Mouse (Mus musculus): ENCODE results near the gene Cacna1e.

Gene Cacna1e

DNA sequence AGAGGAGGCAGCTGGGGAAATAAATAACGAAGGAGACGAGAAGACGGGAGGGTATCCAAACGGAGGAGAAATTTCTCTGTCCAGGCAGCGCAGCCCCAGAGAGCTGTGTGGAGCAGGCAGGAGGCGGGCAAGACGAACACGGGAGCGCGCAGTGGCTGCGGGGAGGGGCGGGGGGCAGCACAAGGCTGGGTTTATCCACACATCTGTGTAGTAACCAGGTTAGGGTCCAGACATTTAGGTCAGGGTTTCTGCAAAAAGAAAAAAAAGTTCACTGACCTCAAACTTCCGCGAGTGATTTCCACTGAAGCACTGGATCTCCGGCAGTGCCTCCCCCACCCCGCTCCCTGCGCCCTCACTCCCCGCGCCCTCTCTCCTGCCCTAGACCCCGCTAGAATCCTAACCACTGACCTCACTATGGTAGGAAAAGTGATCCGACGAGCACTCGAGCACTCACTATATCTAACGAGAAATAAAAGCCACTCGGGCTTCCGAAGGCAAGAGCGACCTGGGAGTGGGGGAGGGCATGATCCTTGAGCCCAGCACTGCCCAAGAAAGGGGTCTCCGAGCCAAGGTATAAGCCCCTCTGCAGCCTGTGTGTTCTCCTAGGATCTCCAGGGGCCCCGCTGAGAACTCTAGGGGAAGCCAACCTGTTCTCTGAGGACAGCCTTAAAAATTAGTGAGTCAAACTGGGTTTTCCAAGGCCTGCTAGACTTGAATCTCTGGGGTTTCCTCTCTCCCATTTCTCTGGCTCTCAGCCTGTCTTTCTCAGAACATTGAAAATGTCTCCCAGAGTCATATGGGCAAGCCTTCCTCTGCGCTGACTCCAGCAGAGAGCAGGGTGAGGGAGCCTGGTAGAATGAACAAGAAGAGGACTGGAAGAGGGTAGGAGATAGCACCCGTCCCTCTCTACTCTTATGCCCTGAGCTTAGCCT, at the start of gene Cacna1e:
Gene Cacna1e, minus strand, starts transcription at position 227 of the 932 bp plus-strand sequence.
- DNase-seq (ENCODE audit: low spot score in 2 of 2): no peak

DNA sequence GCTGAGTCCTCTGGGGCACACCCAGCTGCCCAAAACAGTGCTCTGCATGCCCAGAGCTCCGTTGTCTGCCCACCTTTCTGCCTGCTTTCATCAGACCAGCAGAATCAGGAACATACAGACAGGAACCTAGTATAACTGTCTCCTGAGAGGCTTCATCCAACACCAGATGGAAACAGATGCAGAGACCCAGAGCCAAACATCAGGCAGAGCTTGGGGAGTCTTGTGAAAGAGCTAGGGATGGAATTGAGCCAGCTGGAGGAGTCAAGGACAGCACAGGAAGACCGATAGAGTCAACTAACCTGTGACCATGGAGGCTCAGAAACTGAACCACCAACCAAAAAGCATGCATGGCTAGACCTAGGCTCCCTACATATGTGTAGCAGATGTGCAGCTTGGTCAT, 34.1 kb upstream of the Cacna1e start:
- no peak for DNase-seq (ENCODE audit: low spot score in 2 of 2)

- DNase-seq (ENCODE audit: low spot score in 2 of 2): peak; percentile 47 to 48
Observed at GRCm38 (mm10) chr1:154917438-154917837, 33.1 kb upstream of the Cacna1e start.

DNA sequence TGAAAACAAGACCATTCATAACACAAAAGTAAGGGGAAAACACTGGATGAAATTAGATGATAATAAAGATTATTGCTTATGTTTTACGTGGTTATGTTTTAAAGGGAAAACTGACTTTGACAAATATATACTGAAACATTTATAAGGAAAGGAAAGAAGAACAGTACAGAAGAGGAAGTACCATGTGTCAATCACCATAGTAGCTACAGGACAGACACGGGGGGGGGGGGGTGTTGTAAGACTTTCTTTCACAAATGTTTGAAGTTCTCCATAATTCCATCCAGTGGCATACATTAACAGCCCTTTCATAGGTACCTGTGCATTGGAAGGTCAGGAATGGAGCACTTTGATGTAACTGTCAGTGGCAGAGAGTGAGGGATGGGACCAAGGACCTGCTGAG, 25.3 kb upstream of the Cacna1e start:
- no peak for DNase-seq (ENCODE audit: low spot score in 2 of 2)

GRCm38 (mm10) chr1:154897390-154897789, 13.1 kb upstream of the Cacna1e start:
- no peak for DNase-seq (ENCODE audit: low spot score in 2 of 2)

DNA sequence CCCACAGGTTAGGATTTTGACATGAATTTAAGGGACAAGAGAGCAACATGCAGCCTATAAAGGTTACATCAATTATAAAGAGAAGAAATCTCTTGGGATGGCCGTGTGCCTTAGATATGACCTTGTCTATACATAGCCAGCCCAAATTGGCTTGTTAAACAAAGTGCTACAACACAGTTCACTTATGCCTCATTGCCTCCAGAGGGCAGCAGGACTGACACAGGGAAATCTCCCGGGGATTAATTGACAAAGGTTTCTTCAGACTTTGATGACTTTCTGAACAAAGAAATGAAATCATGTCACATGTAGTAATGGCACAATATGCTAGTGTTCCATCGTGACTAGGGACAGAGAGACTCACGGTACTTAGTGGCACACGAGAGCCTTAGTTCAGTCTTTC, 5.9 kb upstream of the Cacna1e start:
- DNase-seq (ENCODE audit: low spot score in 2 of 2): no peak

- no peak for DNase-seq (ENCODE audit: low spot score in 2 of 2)
Observed at GRCm38 (mm10) chr1:154888495-154888894, 4.2 kb upstream of the Cacna1e start.

DNA sequence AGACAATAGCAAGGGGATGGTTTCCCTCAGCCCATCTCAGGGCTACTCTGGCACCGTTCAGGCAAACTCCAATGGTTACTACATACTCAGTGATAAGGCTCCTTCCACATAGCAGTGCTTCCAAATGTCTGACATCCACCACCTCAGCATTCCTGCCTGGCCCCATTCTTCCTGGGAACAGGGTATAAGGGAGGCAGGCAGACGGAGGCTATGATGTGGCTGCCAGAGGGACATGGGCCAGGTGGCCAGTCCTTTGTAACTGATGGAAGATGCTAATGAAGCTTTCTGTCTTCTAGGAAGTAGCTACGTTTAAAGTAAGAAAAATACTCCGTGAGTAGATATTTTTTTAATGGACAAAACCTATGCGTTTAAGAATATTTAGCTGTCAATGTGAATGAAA, 3.7 kb upstream of the Cacna1e start:
- no peak for DNase-seq (ENCODE audit: low spot score in 2 of 2)

DNA sequence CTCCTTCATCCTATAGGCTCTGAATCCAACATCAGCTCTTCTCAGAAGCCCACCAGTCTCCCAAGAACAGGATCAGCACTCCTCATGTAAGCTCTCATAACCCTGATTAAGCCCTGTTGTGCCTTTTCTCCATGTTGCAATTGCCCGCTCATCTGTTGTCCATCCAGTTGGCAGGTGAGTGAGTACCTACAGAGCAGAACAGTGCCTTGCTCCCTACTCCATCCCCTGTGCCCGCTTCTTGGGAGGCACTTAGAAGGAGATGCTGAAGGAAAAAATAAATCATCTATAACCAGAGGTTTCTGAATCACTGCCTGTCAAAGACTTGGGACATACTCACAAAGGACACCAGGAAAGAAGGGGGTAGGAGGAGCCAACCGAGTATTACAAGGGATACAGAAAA, 3.2 kb upstream of the Cacna1e start:
- DNase-seq (ENCODE audit: low spot score in 2 of 2): no peak

GRCm38 (mm10) chr1:154886611-154887010, 2.3 kb upstream of the Cacna1e start:
- DNase-seq (ENCODE audit: low spot score in 2 of 2): no peak

- no peak for DNase-seq (ENCODE audit: low spot score in 2 of 2)
Observed at GRCm38 (mm10) chr1:154885207-154885548, 877 bp upstream of the Cacna1e start.

GRCm38 (mm10) chr1:154883596-154884191, 607 bp downstream of the Cacna1e start:
- DNase-seq (ENCODE audit: low spot score in 2 of 2): no peak

GRCm38 (mm10) chr1:154865981-154866380, 18.3 kb downstream of the Cacna1e start:
- DNase-seq (ENCODE audit: low spot score in 2 of 2): peak; percentile 62 to 63

- no peak for DNase-seq (ENCODE audit: low spot score in 2 of 2)
Observed at GRCm38 (mm10) chr1:154861416-154861815, 22.9 kb downstream of the Cacna1e start.

- DNase-seq (ENCODE audit: low spot score in 2 of 2): no peak
Observed at GRCm38 (mm10) chr1:154854564-154854963, 29.7 kb downstream of the Cacna1e start.

GRCm38 (mm10) chr1:154850515-154851287, 33.6 kb downstream of the Cacna1e start:
- DNase-seq (ENCODE audit: low spot score in 2 of 2): no peak

GRCm38 (mm10) chr1:154848683-154849579, 35.4 kb downstream of the Cacna1e start:
- no peak for DNase-seq (ENCODE audit: low spot score in 2 of 2)

GRCm38 (mm10) chr1:154846900-154847299, 37.4 kb downstream of the Cacna1e start:
- no peak for DNase-seq (ENCODE audit: low spot score in 2 of 2)

- no peak for DNase-seq (ENCODE audit: low spot score in 2 of 2)
Observed at GRCm38 (mm10) chr1:154843427-154843826, 40.9 kb downstream of the Cacna1e start.

DNA sequence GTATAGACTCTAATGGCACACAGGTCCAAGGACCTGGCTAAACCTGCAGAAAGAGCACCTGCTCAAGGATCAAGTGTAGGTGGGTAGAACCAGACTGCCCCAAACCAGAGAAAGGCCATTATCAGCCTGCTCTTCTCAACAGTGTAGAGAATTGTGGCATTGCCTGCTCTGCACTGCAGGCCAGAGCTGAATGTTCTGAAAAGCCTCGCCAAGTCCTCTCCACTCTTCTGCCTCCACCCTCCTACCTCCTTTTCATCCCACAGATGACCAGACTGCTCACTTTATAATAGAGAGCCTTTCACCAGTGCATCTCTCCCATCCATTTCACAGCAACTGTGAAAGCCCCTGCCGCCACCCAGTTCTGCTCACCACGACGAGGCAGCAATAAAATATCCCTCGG, 42.0 kb downstream of the Cacna1e start:
- DNase-seq (ENCODE audit: low spot score in 2 of 2): no peak

DNA sequence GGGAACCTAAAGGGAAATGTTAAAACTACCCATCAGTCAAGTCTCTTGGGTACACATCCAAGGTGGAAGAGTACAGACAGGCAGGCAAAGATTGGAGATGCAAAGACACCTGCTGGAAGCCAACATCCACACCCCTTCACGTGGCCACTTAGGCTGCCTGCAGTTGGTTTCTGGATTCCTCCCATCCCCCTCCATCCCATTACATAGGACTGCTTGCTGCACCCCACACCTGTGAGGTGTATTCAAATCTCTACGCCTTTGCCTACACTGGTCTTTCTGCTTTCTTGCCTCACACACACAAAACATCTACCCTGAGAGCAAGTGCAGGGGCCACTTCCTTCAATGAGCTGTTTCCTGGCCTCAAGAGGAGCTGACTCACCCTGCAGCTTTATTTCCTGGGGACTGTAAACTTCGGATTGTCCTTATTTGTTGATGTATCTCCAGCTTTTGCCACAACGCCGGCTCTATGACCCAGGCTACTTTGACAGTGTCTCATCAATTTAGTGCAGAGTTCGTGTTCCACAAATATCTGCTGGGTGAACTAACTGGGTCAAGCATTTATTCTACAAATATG, 43.2 kb downstream of the Cacna1e start:
- DNase-seq (ENCODE audit: low spot score in 2 of 2): no peak

Data from right cerebral cortex, adult 2 months (tissue).